Mouse (Mus musculus) thymus, adult 2 months (tissue): ENCODE data around the gene Il18bp.

ENCODE experiments used
- CTCF ChIP-seq: fragments of 200-500 bp; IDR thresholded peaks from 2 replicates; pipeline ENCODE4 v1.5.1; 2012; ENCODE audit warnings: mild to moderate bottlenecking, control low read depth, low read length, moderate library complexity, borderline replicate concordance; ENCODE audit not compliant: control insufficient read depth, poor library complexity, insufficient read depth; ENCODE audit errors: extremely low read depth
- POLR2A ChIP-seq: fragments of 200-500 bp; IDR thresholded peaks from 2 replicates; pipeline ENCODE4 v1.6.1; 2012; ENCODE audit warnings: mild to moderate bottlenecking, low read length, control low read depth, moderate library complexity; ENCODE audit not compliant: control insufficient read depth, poor library complexity, insufficient read depth; ENCODE audit errors: extremely low read depth

DNA sequence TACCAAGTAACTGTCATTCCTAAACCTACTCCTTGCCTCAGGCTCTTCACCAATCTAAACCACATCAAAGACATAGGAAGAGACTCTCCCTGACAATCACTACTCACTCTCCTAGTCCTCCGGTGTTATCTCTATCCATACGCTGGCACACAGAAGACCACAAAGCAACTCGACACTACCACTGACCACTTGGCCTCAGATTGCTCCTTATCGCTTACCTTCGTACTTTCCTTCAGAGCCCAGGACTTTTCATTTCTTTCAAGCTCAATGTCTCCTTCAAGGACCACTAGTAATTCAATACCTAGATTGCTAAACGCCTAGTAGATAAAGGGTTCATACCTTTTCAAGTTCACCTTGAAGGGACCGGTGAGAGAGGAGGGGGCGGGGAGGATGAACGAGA, 45.4 kb upstream of the Il18bp start:
- TF ChIP-seq CTCF (no peak), POLR2A (no peak)
